Mouse (Mus musculus): Measurements from ENCODE around the gene Zfp512b.

Zfp512b gene

GRCm38 (mm10) chr2:181589011-181589731 is 3.4 kb downstream of the Zfp512b start:
- no peak for DNase-seq

GRCm38 (mm10) chr2:181588229-181588780 is 4.3 kb downstream of the Zfp512b start:
- no peak for DNase-seq

DNA sequence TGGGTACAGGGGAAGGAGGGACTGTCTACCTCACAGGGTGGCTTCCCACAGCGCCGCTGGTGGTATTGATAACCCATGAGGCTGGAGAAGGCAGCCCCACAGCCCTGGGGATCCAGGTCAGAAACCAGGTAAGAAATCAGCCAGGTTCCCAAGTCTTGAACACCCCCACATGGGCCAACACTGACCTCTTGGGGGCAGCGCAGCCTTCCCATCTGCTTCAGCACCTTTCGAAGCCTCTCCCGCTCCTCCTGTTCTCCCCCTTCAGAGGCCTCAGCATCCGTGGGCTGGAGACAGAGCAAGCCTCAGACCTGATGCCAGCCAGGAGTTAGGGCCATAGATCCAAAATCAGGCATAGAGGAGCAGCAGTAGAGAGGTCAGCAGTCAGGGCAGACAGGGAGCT is 4.8 kb downstream of the Zfp512b start:
- DNase-seq, result no peak

DNA sequence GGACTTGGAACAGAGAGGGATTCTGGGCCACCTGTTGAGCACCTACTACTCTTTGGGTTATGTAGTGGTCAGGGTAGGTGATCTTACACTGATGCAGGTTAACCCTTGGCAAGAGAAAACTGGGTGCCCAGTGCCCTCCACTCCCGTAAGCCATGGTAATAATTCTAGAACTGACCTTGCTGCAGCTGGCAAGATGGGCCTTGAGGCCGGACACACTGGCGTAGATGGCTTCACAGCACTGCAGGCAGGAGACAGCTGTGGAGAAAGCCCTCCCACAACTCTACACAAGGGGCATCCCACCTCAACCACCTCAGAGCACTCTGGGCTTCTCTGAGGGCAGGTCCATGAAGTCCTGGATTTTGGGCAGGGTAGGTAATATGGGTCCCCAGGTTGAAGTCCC is 6.5 kb downstream of the Zfp512b start:
- DNase-seq, result no peak

GRCm38 (mm10) chr2:181585506-181585905 is 7.1 kb downstream of the Zfp512b start:
- DNase-seq, result no peak

GRCm38 (mm10) chr2:181584411-181584942 is 8.1 kb downstream of the Zfp512b start, which contains the start of gene Uckl1:
Gene Uckl1 (minus strand): TSS chr2:181584892.
- DNase-seq, result no peak

DNA sequence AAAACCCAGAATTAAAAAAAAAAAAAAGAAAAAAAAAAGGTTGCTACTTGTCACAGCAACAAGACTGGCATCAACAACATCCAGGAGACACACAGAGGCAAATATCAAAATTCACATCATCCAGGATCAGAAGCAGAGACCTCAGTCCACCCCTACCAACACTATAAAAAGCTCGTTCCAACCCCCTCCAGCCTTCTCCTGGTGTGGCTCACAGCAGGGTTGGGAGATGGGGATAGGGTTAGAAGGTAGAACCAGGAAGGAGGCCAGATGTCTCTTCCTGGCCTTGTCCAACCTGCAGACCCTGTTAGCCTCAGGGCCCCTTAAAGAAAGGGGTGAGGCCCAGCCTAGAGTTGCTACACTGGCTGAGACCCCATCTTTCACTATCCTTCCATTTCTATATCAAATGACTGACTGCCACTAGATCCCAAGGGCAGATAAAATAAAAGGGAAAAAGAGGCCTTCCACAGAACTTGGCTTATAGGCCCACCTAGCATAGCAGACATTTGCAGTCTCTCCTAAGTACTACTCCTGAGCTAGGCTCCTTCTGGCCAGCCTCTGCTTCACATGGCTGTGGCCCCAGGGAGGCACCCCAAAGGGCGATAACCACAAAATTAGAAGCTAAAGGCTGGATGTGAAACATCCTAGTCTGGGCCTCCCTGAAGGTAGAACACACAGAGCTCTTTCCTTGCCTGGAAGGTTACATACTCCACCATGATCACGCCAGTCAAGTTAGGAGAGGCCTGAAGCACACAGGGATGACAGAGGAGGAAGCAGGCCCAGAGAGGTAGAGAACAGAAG is 8.9 kb downstream of the Zfp512b start:
- no peak for DNase-seq

GRCm38 (mm10) chr2:181582939-181583338 is 9.7 kb downstream of the Zfp512b start:
- DNase-seq, result no peak

GRCm38 (mm10) chr2:181582358-181582757 is 10.2 kb downstream of the Zfp512b start:
- DNase-seq, result no peak

GRCm38 (mm10) chr2:181581402-181582120 is 11.0 kb downstream of the Zfp512b start:
- DNase-seq, result peak; percentile 88 to 91

DNA sequence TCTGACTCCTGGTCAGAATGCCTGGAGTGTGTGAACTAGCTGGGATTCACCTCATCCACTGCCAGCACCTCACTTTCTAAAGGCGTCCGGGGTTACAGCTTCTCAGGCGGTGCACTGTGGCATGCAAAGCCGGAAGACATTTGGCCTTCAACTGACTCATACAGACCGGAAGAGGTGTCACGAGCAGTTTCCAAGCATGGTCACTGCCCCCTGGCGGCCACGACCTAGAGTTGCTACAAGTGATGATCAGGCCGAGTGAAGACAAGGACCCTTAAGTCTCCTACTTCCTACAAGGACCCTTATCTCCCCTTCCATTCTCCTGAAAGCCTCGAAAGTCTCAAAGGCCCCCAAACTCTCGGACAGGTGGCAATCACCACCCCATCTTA is 11.6 kb downstream of the Zfp512b start:
- peak; percentile 84 to 88 for DNase-seq

- DNase-seq, result no peak
Observed at GRCm38 (mm10) chr2:181580131-181580772, 12.4 kb downstream of the Zfp512b start.

DNA sequence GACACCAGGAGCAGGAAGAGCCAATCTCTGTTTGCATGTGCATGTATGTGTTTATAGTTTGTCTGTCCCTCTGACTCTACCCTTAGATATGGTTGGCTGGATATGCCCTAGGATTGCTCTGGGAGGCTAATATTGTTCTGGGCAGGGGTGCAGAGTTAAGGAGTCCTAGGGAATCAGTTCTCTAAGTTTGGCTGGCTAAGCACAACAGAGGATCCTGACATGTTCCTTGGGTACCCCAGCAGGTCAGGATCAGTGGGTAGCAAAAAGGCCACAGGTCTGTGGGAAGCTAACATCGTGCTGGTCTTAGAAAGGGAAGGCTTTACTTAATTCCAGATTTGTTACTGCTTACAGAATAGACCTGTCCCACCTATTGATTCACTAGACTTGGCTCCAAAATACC is 12.9 kb downstream of the Zfp512b start:
- no peak for DNase-seq

- DNase-seq, result no peak
Observed at GRCm38 (mm10) chr2:181578790-181579618, 13.6 kb downstream of the Zfp512b start.

- DNase-seq, result peak; percentile 74 to 80
Observed at GRCm38 (mm10) chr2:181577981-181578581, 14.5 kb downstream of the Zfp512b start.

DNA sequence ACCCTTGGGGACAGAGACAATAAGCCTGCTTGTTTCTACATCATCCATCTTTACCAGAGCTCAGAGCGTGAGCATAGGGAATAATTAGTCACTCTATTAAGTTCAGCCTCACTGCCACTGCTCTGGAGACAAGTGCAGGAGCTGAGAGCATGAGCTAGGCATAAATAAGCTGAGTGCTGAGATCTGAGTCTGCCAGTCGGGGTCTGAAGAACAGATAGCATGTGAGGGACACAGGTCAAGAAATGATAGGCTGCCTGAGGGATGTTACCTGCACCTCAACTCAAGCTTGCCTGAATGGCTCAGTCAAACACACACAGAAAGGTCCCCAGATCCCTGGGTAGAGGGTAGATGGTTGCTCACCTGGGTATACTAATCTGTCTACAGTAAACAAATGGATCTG is 15.5 kb downstream of the Zfp512b start:
- DNase-seq, result peak in 1 of 2 experiments; percentile 11

GRCm38 (mm10) chr2:181576613-181577012 is 16.0 kb downstream of the Zfp512b start:
- DNase-seq, result no peak

DNA sequence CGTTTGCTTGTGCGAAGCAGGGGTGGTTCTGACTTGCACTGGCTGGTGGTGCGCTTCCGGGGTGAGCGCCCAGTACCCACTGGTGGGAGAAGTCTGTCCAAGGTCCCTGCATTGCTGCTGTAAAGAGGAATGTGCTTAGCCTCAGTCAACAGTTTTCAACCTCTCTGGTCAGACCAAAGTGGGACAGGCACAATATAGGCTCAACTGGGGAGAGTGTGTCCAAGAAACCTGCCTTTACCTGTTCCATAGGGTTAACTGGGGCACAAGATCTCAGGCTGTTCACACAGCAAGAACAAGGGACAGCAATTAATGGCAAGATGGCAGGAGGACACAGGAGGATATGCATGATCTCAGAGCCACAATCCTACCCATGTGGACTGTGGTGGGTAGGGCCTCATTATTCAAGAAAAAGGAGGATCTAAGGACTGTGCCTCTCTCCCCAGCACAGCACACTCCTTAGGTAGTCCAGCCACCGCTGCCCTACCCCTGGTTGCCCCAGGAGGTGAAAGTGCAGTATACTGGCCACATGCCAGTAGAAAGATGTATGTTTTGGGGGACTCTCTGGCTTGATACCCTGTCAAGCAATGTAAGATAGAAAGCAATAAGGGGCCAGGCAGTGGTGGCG is 17.6 kb downstream of the Zfp512b start:
- peak in 1 of 2 experiments; percentile 7 for DNase-seq

DNA sequence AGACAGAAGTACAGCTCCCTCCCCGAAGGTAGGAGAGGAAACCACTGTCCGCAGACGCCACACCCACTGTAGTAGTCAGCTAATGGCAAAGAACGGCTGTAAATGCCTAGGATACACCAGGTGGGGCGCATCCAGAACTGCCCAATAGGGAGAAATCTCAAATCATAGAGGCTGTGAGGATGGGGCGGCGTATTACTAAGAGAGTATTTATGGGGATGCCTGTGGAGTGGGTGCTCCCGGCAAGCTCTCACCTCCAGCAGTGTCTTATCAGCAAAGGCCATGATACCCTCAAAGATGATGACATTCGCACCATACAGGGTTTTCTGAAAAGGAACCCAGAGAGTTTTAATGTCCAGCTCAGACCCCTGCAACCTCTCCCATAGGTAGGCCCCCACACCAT is 18.6 kb downstream of the Zfp512b start:
- DNase-seq, result peak in 1 of 2 experiments; percentile 2

Measured in cerebellum, postnatal 14 days (tissue).